Mouse (Mus musculus): ENCODE measurements at regions not wholly inside any gene's neighbourhood (a gene's known extent, or its start where the extent isn't known, plus 50 kb on each side); places are given as distances from the start of the nearest gene placed in this dataset.

- TF ChIP-seq MAFK (IDR thresholded peaks at IDR 0.05; ENCODE audit: insufficient read depth, low read depth, low read length) (peak; percentile 75), ZC3H11A (IDR thresholded peaks at IDR 0.05; ENCODE audit: borderline replicate concordance, low read depth, low read length) (no peak), CHD2 (IDR thresholded peaks at IDR 0.05; ENCODE audit: low read depth, low read length) (no peak), HCFC1 (IDR thresholded peaks at IDR 0.05; ENCODE audit: borderline replicate concordance, insufficient read depth, low read length) (no peak), ZNF384 (IDR thresholded peaks at IDR 0.05; ENCODE audit: low read depth, low read length) (no peak)
These were observed 55.0 kb upstream of the Ssx2ip start for GRCm38 (mm10) chr3:146349393-146349792.
